Mouse (Mus musculus) erythroblast, embryonic 14.5 days (primary cell): Measurements from ENCODE around the gene Twist1.

Source experiments
- GATA1 ChIP-seq: IDR thresholded peaks from 2 replicates; pipeline ENCODE4 v1.6.1; 2012; ENCODE audit warnings: low read length, inconsistent platforms, mixed read lengths
- TAL1 ChIP-seq: IDR thresholded peaks from 3 replicates; pipeline ENCODE4 v1.6.1; 2012; ENCODE audit warnings: low read length, inconsistent platforms, mixed read lengths

GRCm38 (mm10) chr12:33955606-33956295, 1.7 kb upstream of the Twist1 start:
- TF ChIP-seq GATA1 = no peak
- no peak for TF ChIP-seq TAL1
